Mouse (Mus musculus) liver, postnatal 0 days (tissue): Measurements from ENCODE around the gene Otulin.

Experiments used
- CTCF ChIP-seq: sonication (generic); IDR thresholded peaks from 2 replicates; pipeline ENCODE4 v1.5.1; 2016; ENCODE audit warnings: antibody characterized with exemption, low read depth
- EP300 ChIP-seq: IDR thresholded peaks from 2 replicates; pipeline ENCODE4 v1.6.1; 2016; ENCODE audit warnings: antibody characterized with exemption, low read depth, mild to moderate bottlenecking

GRCm38 (mm10) chr15:27612533-27613221 is 17.8 kb downstream of the Otulin start:
- TF ChIP-seq EP300 (no peak), CTCF (peak; percentile 88)
